Mouse (Mus musculus) liver, embryonic 15.5 days (tissue): Measurements from ENCODE around the gene Olfr906. TPM values are rescaled to one million over a fixed set of nuclear protein-coding genes. Genes with fewer than 3 reads are reported as not detected.

ENCODE experiments used
- ATAC-seq: fragments of 200-750 bp; cut with Nextera tagmentation; 2 replicates; pipeline ENCODE4 v1.8.0; 2017; ENCODE audit warnings: moderate number of reproducible peaks, mild to moderate bottlenecking, moderate library complexity; ENCODE audit not compliant: insufficient read depth
- H3K27ac ChIP-seq: fragments of 300-500 bp; sonication (generic); replicated peaks from 2 replicates; pipeline ENCODE4 v1.5.1; 2015; ENCODE audit warnings: mild to moderate bottlenecking, inconsistent platforms
- H3K27me3 ChIP-seq: fragments of 300-500 bp; sonication (generic); 2 replicates; pipeline ENCODE4 v1.6.1; 2015; ENCODE audit warnings: mild to moderate bottlenecking, inconsistent platforms
- H3K36me3 ChIP-seq: fragments of 300-500 bp; sonication (generic); replicated peaks from 2 replicates; pipeline ENCODE4 v1.6.1; 2015; ENCODE audit warnings: moderate library complexity, mild to moderate bottlenecking, inconsistent platforms
- H3K4me1 ChIP-seq: fragments of 300-500 bp; sonication (generic); replicated peaks from 2 replicates; pipeline ENCODE4 v1.6.1; 2015; ENCODE audit warnings: inconsistent platforms
- H3K4me2 ChIP-seq: fragments of 300-500 bp; sonication (generic); 2 replicates; pipeline ENCODE4 v1.6.1; 2015; ENCODE audit warnings: moderate library complexity, mild to moderate bottlenecking, inconsistent platforms
- H3K4me3 ChIP-seq: fragments of 300-500 bp; sonication (generic); replicated peaks from 2 replicates; pipeline ENCODE4 v1.5.1; 2015; ENCODE audit warnings: mild to moderate bottlenecking, inconsistent platforms
- H3K9ac ChIP-seq: fragments of 300-500 bp; sonication (generic); 2 replicates; pipeline ENCODE4 v1.6.1; 2015; ENCODE audit warnings: moderate library complexity, mild to moderate bottlenecking, inconsistent platforms
- H3K9me3 ChIP-seq: fragments of 300-500 bp; sonication (generic); replicated peaks from 2 replicates; pipeline ENCODE4 v1.6.1; 2016; ENCODE audit warnings: inconsistent platforms
- WGBS: fragments of 180-500 bp; shearing (Covaris S2); methylation state at CpG from one replicate; pipeline ENCODE4 v1.1.7; 2015; ENCODE audit warnings: mixed read lengths; ENCODE audit not compliant: insufficient replicate concordance; 5-methylcytosine and 5-hydroxymethylcytosine counted together
- polyA plus RNA-seq: library from polyadenylated mRNA; unstranded; fragments of >200 nt; fragmentation: Nextera tagmentation; extraction: Ambion mirVana; gene quantifications from 2 replicates; pipeline ENCODE4 v1.2.1, GENCODE M21; 2015

The Olfr906 gene
- not detected in 2 replicates for polyA plus RNA-seq

- Histone ChIP-seq H3K27ac (no peak within 1 kb of the TSS), H3K4me2 (no peak within 1 kb of the TSS), H3K9ac (no peak within 1 kb of the TSS), H3K36me3 (no peaks in the 10 kb centered on the region), H3K4me3 (no peak within 1 kb of the TSS), H3K27me3 (no peaks in the 10 kb centered on the region), H3K4me1 (no peaks in the 10 kb centered on the region), H3K9me3 (no peaks in the 10 kb centered on the region)
- 47% methylated on average over 3 of the region's 3 CpGs for WGBS
- ATAC-seq, result no peak
Observed at GRCm38 (mm10) chr9:38486785-38487184, at the start of gene Olfr906. Olfr906 (plus strand) TSS chr9:38487085.

GRCm38 (mm10) chr9:38447352-38447751 lies 39.5 kb upstream of the Olfr906 start, which contains the start of gene Olfr902:
Olfr902 (plus strand) TSS chr9:38447652.
- 69% methylated on average over 5 of the region's 5 CpGs for whole genome bisulfite sequencing
- Histone ChIP-seq H3K4me2 (no peak within 1 kb of the TSS), H3K36me3 (no peaks in the 10 kb centered on the region)

GRCm38 (mm10) chr9:38462844-38463243 lies 24.0 kb upstream of the Olfr906 start, which contains the start of gene Olfr904:
Olfr904 (plus strand) TSS chr9:38463144.
- H3K4me3 ChIP-seq, result no peak within 1 kb of the TSS
- no peaks in the 10 kb centered on the region for H3K27me3 ChIP-seq
- H3K9ac ChIP-seq, result no peak within 1 kb of the TSS
- no peaks in the 10 kb centered on the region for H3K9me3 ChIP-seq
- no peaks in the 10 kb centered on the region for H3K4me1 ChIP-seq
- no peak for ATAC-seq
- H3K36me3 ChIP-seq, result no peaks in the 10 kb centered on the region
- H3K27ac ChIP-seq, result no peak within 1 kb of the TSS
- no peak within 1 kb of the TSS for H3K4me2 ChIP-seq

More at GRCm38 (mm10) chr9:38447352-38447751, 39.5 kb upstream of the Olfr906 start, which contains the start of gene Olfr902:
- no peak within 1 kb of the TSS for H3K27ac ChIP-seq
- H3K27me3 ChIP-seq, result no peaks in the 10 kb centered on the region
- H3K4me1 ChIP-seq, result no peaks in the 10 kb centered on the region
- no peak within 1 kb of the TSS for H3K9ac ChIP-seq
- H3K9me3 ChIP-seq, result no peaks in the 10 kb centered on the region
- no peak within 1 kb of the TSS for H3K4me3 ChIP-seq
- no peak for ATAC-seq

- no peak within 1 kb of the TSS for H3K27ac ChIP-seq
- no peaks in the 10 kb centered on the region for H3K4me1 ChIP-seq
- no peak within 1 kb of the TSS for H3K4me3 ChIP-seq
- ATAC-seq, result no peak
- H3K4me2 ChIP-seq, result no peak within 1 kb of the TSS
- H3K36me3 ChIP-seq, result no peaks in the 10 kb centered on the region
- no peaks in the 10 kb centered on the region for H3K27me3 ChIP-seq
- H3K9me3 ChIP-seq, result no peaks in the 10 kb centered on the region
- H3K9ac ChIP-seq, result no peak within 1 kb of the TSS
Observed at GRCm38 (mm10) chr9:38470807-38471206, 16.1 kb upstream of the Olfr906 start, which contains the start of gene Olfr905. Olfr905 (plus strand) TSS chr9:38471107.

- Histone ChIP-seq H3K9ac (no peak within 1 kb of the TSS), H3K27ac (no peak within 1 kb of the TSS), H3K4me1 (no peaks in the 10 kb centered on the region), H3K36me3 (no peaks in the 10 kb centered on the region), H3K27me3 (no peaks in the 10 kb centered on the region), H3K4me2 (no peak within 1 kb of the TSS), H3K9me3 (no peaks in the 10 kb centered on the region), H3K4me3 (no peak within 1 kb of the TSS)
- no peak for ATAC-seq
- 61% methylated on average over 2 of the region's 2 CpGs for WGBS
Observed at GRCm38 (mm10) chr9:38495501-38495900, 8.6 kb downstream of the Olfr906 start, which contains the start of gene Olfr907. Olfr907 (plus strand) TSS chr9:38495801.

- ATAC-seq, result no peak
- no peak overlapping the region for H3K4me2 ChIP-seq
- no peak overlapping the region for H3K27ac ChIP-seq
- H3K4me1 ChIP-seq, result no peaks in the 10 kb centered on the region
- 25% methylated on average over 2 of the region's 2 CpGs for WGBS
- no peaks in the 10 kb centered on the region for H3K27me3 ChIP-seq
- H3K9ac ChIP-seq, result no peak overlapping the region
- no peaks in the 10 kb centered on the region for H3K9me3 ChIP-seq
- no peaks in the 10 kb centered on the region for H3K36me3 ChIP-seq
- no peak overlapping the region for H3K4me3 ChIP-seq
Observed at GRCm38 (mm10) chr9:38512353-38512752, 25.5 kb downstream of the Olfr906 start.

- Histone ChIP-seq H3K4me1 (no peaks in the 10 kb centered on the region), H3K9me3 (no peaks in the 10 kb centered on the region), H3K36me3 (no peaks in the 10 kb centered on the region), H3K4me2 (no peak within 1 kb of the TSS), H3K4me3 (no peak within 1 kb of the TSS), H3K27ac (no peak within 1 kb of the TSS), H3K27me3 (no peaks in the 10 kb centered on the region), H3K9ac (no peak within 1 kb of the TSS)
- ATAC-seq, result no peak
- WGBS, result 36% methylated on average over 1 of the region's 1 CpGs
Observed at GRCm38 (mm10) chr9:38521280-38521679, 34.4 kb downstream of the Olfr906 start, which contains the start of gene Olfr911-ps1. Olfr911-ps1 (plus strand) TSS chr9:38521580.

GRCm38 (mm10) chr9:38537549-38537948 lies 50.7 kb downstream of the Olfr906 start, which contains the start of gene Olfr910:
Olfr910 (plus strand) TSS chr9:38537849.
- Histone ChIP-seq H3K9me3 (no peaks in the 10 kb centered on the region), H3K4me1 (no peaks in the 10 kb centered on the region), H3K27me3 (no peaks in the 10 kb centered on the region), H3K4me2 (no peak within 1 kb of the TSS), H3K9ac (no peak within 1 kb of the TSS), H3K36me3 (no peaks in the 10 kb centered on the region), H3K4me3 (no peak within 1 kb of the TSS), H3K27ac (no peak within 1 kb of the TSS)
- no peak for ATAC-seq
- 58% methylated on average over 2 of the region's 2 CpGs for WGBS

Other genes starting within 250 kb of the Olfr906 start
- not detected in 2 replicates for gene Olfr143, start 234.3 kb upstream of the Olfr906 start, polyA plus RNA-seq
- not detected in 2 replicates for gene Olfr895, start 219.2 kb upstream of the Olfr906 start, polyA plus RNA-seq
- not detected in 2 replicates for gene Olfr896-ps1, start 196.0 kb upstream of the Olfr906 start, polyA plus RNA-seq
- gene Olfr25, start 158.0 kb upstream of the Olfr906 start, polyA plus RNA-seq, result not detected in 2 replicates
- not detected in 2 replicates for gene Olfr898, start 138.7 kb upstream of the Olfr906 start, polyA plus RNA-seq
- gene Olfr250, start 120.2 kb upstream of the Olfr906 start, polyA plus RNA-seq, result not detected in 2 replicates
- gene Olfr251, start 110.0 kb upstream of the Olfr906 start, polyA plus RNA-seq, result not detected in 2 replicates
- gene Olfr147, start 85.4 kb upstream of the Olfr906 start, polyA plus RNA-seq, result not detected in 2 replicates
- not detected in 2 replicates for gene Olfr901, start 57.6 kb upstream of the Olfr906 start, polyA plus RNA-seq
- not detected in 2 replicates for gene Olfr902, start 39.4 kb upstream of the Olfr906 start, polyA plus RNA-seq
- gene Olfr904, start 23.9 kb upstream of the Olfr906 start, polyA plus RNA-seq, result not detected in 2 replicates
- not detected in 2 replicates for gene Olfr905, start 16.0 kb upstream of the Olfr906 start, polyA plus RNA-seq
- gene Olfr907, start 8.7 kb downstream of the Olfr906 start, polyA plus RNA-seq, result not detected in 2 replicates
- gene Olfr911-ps1, start 34.5 kb downstream of the Olfr906 start, polyA plus RNA-seq, result not detected in 2 replicates
- not detected in 2 replicates for gene Olfr910, start 50.8 kb downstream of the Olfr906 start, polyA plus RNA-seq
- gene Olfr912, start 93.1 kb downstream of the Olfr906 start, polyA plus RNA-seq, result not detected in 2 replicates
- not detected in 2 replicates for gene Olfr913, start 105.7 kb downstream of the Olfr906 start, polyA plus RNA-seq
- not detected in 2 replicates for gene Olfr914, start 118.0 kb downstream of the Olfr906 start, polyA plus RNA-seq
- not detected in 2 replicates for gene Olfr916, start 172.8 kb downstream of the Olfr906 start, polyA plus RNA-seq
- gene Olfr917, start 178.8 kb downstream of the Olfr906 start, polyA plus RNA-seq, result not detected in 2 replicates
- not detected in 2 replicates for gene Olfr918, start 187.5 kb downstream of the Olfr906 start, polyA plus RNA-seq
- not detected in 2 replicates for gene Olfr919, start 216.6 kb downstream of the Olfr906 start, polyA plus RNA-seq
- gene Vwa5a, start 231.2 kb downstream of the Olfr906 start, polyA plus RNA-seq, result 7.8 and 8.2 TPM in 2 replicates